Mouse (Mus musculus) embryo, embryonic 10.5 days (tissue): ENCODE results near the gene Sgtb.

Experiments used
- DNase-seq: peaks from one replicate; pipeline ENCODE4 v3.0.0-alpha.2; 2015; ENCODE audit warnings: low spot score

Gene Sgtb

GRCm38 (mm10) chr13:104109288-104109815, at the start of gene Sgtb, which contains the start of gene Nln:
Gene Sgtb (plus strand): TSS chr13:104109741.
Gene Nln (minus strand): TSS chr13:104109614.
- peak; percentile 91 for DNase-seq

- DNase-seq, result no peak
Observed at GRCm38 (mm10) chr13:104060231-104060630, 49.3 kb upstream of the Sgtb start.

- DNase-seq, result no peak
Observed at GRCm38 (mm10) chr13:104061975-104062750, 47.4 kb upstream of the Sgtb start.

GRCm38 (mm10) chr13:104063061-104063460, 46.5 kb upstream of the Sgtb start:
- DNase-seq, result no peak

- no peak for DNase-seq
Observed at GRCm38 (mm10) chr13:104065649-104066347, 43.7 kb upstream of the Sgtb start.

GRCm38 (mm10) chr13:104069216-104069615, 40.3 kb upstream of the Sgtb start:
- DNase-seq, result no peak

- no peak for DNase-seq
Observed at GRCm38 (mm10) chr13:104070703-104071102, 38.8 kb upstream of the Sgtb start.

- no peak for DNase-seq
Observed at GRCm38 (mm10) chr13:104072351-104072750, 37.2 kb upstream of the Sgtb start.

GRCm38 (mm10) chr13:104074230-104074629, 35.3 kb upstream of the Sgtb start:
- no peak for DNase-seq

- no peak for DNase-seq
Observed at GRCm38 (mm10) chr13:104074731-104075130, 34.8 kb upstream of the Sgtb start.

- DNase-seq, result no peak
Observed at GRCm38 (mm10) chr13:104076993-104077392, 32.5 kb upstream of the Sgtb start.

- DNase-seq, result no peak
Observed at GRCm38 (mm10) chr13:104082504-104082903, 27.0 kb upstream of the Sgtb start.

- DNase-seq, result no peak
Observed at GRCm38 (mm10) chr13:104084600-104084999, 24.9 kb upstream of the Sgtb start.

GRCm38 (mm10) chr13:104089387-104089786, 20.2 kb upstream of the Sgtb start:
- DNase-seq, result peak; percentile 73

GRCm38 (mm10) chr13:104091734-104092133, 17.8 kb upstream of the Sgtb start:
- DNase-seq, result no peak

GRCm38 (mm10) chr13:104094531-104095385, 14.8 kb upstream of the Sgtb start:
- no peak for DNase-seq

GRCm38 (mm10) chr13:104095955-104096354, 13.6 kb upstream of the Sgtb start:
- DNase-seq, result no peak

- no peak for DNase-seq
Observed at GRCm38 (mm10) chr13:104097190-104097589, 12.4 kb upstream of the Sgtb start.

- no peak for DNase-seq
Observed at GRCm38 (mm10) chr13:104100416-104100815, 9.1 kb upstream of the Sgtb start.

GRCm38 (mm10) chr13:104101606-104102235, 7.8 kb upstream of the Sgtb start:
- DNase-seq, result no peak

GRCm38 (mm10) chr13:104108651-104109287, 772 bp upstream of the Sgtb start:
- peak; percentile 55 for DNase-seq
